Mouse (Mus musculus): ENCODE results near the gene Tmem117.

The Tmem117 gene

DNA sequence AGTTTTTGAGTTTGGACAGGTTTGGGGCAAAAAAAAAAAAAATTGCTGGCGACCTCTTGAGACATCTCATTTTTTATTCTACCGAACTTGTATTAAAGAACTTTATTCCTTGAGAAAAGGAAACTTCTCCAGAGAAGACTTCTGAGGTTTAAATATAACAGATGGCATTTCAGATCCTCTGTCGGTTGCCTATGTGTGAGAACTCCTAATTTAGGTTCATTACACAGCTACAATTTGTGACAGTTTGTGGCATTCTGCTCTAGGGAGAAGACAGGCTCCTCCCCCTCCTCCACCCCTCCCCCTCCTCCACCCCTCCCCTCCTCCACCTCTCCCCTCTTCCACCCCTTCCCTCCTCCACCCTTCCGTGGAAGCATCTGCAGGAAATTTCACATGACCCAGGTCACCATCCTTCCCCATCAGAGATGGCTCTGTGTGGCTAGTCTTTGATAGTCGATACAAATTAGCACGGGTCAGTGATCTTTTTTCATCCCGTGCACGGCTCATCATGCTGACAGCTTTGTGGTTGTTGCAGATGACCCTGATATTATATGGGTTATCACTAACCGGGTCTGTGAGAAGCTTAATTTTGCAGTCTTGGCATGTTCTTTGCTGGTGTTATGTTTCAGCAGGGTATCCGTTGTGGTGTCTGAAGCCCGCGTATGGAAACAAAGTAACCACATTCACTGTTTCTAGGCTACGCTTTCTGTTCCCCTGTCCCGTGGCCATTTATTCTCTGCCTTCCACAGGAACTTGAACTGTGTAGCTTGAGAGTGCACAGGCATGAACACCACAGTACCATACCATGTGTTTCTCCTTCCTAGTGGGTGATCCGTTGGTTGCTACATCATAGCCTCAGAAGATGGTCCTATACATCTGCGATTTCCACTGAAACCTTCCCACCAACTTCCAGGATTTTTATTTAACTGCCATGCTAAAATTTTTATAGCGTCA lies 147.4 kb downstream of the Tmem117 start:
- DNase-seq, result no peak

DNA sequence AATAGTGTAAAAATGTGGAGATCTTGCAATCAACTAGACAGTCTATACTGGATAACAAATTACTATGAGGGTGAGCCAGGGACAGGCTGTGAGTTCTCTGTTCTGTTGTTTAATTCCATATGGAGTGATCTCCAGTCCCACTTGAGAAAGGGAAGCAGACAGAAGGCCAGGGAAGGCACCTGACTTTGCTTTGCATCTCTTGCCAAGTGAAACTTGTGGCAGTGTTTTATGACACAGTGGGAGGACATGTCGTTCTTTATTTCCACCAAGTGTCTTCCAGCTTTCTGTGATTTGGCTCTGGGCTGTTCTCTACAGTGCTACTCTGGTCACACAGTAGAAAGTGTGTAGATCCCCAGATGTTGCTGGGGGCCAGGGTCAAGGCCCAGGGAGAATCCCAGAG lies 152.5 kb downstream of the Tmem117 start:
- no peak for DNase-seq

DNA sequence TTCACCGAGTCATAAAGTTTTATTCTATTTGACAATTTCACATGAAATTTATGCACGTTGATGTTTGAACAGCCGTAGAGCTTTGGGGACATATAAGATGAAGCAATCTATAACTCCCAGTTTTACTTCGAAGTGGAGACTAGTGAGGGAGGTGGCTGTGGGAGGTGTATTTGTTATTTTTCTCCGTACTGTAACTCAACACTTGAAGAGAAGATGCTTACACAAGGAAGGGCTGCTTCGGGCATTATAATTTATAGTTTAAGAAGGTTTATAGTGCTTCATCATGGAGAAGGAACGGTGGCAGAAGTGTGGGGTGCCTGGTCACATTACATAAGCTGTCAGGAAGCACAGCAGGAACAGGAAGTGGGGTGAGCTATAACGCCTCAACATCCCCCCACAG lies 164.4 kb downstream of the Tmem117 start:
- DNase-seq, result no peak

DNA sequence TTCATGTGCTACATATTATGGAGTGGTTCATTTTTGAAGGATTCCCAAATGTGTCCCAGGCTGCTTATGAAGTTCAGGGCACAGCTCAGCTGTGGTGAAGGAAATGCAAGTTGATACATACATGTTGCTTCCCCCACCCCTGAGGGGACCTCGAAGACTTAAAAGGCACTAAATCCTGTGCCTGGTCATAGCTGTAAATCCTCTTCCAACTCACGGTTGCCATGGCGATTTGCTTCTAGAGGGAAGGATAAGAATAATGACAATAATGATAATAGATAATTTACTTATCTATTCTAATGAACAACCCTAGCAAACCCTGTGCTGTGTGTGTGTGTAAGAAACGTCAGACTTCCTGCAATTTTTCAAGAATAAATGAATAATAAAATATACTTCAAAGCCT lies 166.5 kb downstream of the Tmem117 start:
- DNase-seq, result no peak

DNA sequence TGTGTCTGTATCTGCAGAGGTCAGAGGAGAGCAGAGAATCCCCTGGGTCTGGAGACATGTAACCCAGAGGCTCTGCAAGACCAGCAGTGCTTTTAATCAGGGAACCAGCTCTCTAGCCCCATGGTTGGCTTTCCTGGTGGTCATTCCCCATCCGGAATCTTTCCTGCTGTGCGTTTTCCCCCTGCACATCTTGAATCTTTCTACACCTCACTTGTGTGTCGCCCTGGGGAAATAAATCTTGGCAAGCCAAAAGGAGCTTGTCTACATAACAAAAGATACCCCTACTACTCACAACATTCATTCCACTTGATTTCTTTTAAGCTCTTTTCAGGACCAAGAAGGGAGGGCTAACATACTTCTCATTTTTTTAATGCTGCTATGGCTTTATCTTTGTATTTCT lies 169.2 kb downstream of the Tmem117 start:
- DNase-seq, result no peak

DNA sequence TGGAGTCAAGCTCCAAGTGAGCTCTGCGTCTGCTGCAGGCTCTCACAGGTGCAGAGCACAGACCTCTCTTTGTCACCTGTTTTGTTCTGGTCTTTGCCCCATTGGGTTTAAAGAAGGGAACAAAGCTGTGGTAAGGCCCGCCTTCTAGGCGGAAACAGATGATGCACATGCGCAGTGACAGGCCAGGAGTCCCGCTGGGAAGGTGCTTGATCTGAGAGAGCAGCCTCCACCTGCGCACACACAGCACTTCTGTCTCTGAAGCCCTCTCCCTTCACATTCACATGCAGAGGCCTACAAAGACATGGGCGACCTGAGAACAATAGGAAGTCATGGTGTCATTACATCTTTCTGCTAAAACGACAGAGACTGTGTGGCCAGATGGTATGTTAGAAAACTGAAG lies 172.4 kb downstream of the Tmem117 start:
- no peak for DNase-seq

DNA sequence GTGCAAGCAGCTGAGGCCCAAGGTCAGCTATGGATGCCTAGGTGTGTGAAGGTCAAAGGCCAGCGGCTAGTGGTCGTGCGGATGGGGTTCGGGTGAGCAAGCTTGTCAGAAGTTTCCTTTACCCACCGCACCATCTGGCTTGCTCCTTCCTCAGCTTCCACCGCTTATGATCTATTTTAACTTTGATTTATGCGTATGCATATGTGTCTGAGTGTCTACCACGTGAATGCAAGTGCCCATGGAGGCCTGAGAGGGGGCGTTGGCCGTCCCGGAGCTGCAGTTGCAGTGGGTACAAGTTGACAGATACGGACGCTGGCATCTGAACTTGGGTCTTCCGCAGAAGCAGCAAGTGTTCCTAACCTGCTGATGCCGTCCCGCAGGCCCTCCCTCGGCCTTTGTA lies 173.8 kb downstream of the Tmem117 start:
- DNase-seq, result no peak

DNA sequence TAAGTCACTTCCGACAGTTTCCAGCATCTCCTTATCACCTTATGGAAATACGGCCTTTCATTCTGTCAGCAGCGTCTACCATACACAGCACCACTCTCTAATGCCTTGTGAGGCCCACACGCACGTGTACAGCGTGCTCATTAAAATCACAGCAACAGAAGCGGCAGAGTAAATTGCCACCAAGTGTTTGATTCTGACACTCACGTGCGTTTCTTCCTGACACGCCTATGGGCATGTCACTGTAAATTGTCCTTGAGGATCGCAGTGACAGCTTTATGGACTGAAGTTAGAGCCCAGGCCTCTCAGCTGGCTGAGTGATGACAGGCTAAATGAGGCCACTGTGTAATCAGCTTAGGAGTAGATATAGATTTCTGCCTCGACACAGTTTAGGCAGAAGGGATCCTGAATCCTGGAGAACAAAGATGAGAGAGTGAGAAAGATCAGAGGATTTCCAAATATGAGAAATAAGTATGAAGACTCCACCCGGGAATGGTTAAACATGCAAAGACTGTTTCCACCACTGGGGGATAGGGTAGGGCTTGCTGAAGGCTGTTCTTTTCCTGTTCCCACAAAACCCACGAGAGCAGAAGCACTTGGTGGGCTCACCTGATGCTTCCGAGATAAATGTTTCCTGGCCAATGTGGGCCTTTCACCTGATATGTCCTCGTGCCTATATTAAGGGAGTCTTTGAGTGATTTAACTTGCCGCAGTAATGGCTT lies 174.8 kb downstream of the Tmem117 start:
- no peak for DNase-seq

DNA sequence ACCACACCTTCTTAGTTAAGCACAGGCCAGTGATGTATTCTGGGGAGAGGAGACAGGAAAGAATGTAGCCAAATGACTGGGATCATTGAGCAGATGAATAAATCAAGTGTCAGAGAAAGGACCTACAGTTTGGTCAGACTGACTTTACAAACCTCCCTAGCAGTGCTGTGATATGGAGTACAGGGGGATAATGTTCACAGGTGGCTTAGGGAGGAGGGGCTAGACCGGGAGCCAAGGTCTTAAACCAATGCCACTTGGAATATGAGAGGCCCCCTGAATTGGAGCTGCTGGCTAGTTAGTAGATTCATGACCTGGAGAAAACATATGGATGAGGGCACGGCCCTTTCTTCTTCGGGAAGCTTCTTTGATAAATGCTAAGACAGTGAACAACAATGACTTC lies 177.0 kb downstream of the Tmem117 start:
- DNase-seq, result no peak

DNA sequence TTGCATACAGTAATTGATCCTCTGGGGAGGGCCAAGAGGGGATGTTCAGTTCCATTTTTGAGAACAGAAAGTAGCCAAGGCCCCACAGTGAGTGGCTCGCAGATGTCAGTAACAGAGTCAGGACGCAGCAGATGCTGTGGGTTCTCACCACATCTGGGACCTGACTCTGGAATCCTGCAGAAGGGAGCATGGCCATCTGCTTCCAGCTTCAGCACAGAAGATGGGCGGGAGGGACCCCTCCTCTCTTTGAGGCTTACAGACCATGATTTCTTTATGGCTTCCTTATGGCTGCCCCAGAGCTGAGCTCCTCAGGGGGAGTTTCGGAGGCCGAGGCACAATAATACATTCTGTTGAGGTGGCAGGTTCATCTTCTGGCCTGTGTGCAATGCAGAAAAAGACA lies 182.5 kb downstream of the Tmem117 start:
- DNase-seq, result no peak

DNA sequence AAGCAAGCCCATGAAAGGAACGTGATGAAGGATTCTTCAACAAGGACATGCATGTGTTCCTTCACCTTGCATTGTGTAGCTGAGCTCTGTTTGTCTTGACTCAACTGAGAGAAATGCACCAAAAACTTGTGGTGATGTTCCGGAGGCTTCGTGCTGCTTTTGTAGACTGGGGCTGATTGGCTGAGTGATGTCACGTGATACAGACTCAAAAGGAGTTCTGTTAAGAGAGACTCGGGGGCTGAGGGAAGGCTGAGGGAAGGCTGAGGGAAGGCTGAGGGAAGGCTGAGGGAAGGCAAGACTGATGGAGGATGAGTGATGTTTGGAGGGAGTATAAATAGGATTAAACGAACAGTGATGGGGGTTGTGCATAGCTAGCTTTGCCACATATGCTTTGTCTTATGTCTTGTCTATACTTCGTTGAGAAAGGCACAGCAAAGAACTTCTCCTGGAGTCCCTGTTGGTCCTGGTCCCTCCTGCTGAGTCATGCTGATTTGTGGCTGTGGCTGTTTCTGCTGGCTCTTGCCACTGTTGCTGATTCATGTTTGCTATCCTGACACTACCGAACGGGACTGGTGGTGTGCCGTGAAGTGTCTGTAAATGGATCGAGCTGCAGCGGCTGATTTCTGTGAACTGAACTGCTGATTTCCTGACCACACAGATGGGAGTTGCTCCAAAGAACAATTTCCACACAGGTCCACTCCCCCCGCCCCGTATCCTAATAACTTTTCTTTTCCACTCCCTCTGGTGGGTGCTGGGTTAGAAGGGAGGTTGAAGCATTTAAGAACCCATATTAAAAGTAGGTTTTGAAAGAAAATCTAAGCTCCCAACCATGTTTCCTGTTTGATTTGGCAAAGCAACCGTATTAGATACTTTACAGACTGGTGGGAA lies 185.4 kb downstream of the Tmem117 start:
- DNase-seq, result peak; percentile 18

DNA sequence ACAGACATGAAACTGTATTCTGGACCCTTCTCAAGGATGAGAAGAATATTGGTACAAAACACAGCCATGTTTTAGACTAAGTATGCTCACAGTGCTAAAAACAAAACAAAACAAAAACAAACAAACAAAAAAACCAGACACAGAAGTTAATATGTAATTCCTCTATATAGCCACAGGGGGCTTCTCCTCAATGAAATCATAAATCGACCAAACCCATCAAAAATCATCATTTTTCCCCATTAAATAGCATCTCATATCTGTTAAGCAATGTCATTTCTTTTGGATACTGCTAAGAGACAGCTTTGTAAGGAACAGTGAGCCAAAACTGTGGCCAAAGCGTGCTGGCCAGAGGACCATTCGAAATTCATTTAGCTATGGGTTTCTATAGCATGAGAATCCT lies 206.6 kb downstream of the Tmem117 start:
- DNase-seq, result no peak

DNA sequence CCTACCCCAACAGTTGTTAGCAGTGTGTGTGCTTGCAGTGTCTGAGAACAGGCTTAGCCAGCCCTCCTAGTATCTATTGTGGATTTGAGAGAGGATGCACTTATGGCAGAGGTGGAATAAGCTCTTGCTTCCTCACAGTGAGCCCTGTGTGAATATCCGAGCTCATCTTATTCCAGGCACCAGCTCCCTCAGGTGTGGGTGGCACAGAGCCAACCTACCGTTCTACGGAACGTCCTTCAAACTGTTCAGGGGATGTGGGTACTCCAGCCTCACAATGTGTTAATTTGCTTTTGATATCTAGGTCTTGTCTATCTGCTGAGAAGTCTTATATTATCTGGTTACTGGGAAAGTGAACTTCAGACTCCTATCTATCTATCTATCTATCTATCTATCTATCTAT lies 209.6 kb downstream of the Tmem117 start:
- no peak for DNase-seq

DNA sequence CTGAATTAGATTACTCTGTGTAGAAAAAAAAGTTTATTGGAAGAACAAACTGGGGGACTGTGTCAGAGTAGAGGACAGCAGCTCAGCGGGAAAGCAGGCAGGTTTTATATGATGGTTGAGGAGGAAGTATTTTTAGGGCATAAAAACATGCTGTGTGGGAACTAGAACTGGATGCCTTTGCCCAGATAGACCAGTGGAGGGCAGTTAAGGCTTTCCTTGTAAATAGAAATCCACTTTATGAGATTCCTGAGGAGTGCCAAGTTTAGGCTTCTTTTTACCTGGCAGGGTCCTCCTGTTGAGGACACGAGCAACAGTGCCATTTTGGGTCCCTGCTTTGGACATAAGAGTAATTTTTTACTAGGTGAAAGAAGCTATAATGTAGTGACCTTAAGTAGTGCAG lies 218.5 kb downstream of the Tmem117 start:
- no peak for DNase-seq

DNA sequence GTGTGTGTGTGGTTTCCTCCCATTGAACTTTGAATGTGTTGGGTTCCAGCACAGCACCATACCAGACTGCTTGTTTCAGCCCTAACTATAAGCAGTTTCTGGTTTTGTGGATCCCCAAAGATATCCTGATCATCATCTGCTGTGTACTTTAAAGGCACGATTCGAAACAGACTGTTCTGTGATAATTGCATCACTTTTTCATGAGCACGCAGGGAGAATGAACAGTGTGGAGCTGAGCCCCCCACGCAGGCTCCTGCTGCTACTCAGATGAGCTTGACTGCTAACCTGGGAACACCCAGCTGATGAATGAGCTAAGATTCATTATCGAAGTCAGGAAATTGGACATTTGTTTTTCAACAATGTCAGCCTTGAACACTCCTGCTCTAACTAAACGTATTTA lies 230.6 kb downstream of the Tmem117 start:
- no peak for DNase-seq

DNA sequence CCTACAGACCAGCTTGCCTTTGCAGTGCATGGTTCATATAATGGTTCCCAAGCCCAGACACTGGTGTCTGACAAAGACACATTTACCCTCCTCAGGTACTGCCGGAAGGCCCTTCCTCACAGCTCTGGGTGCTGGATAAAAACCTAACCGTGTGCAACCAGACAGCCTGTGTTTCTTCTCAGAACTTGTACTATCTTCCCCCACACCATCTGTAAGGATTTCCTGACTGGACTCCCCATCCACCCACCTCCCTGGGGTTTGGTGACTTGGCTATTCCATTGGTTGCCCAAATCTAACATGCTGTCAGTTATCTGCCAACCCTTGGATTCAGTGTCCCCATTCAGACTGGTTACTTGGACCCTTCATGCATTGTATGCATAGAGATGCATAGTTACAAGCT lies 232.1 kb downstream of the Tmem117 start:
- no peak for DNase-seq

DNA sequence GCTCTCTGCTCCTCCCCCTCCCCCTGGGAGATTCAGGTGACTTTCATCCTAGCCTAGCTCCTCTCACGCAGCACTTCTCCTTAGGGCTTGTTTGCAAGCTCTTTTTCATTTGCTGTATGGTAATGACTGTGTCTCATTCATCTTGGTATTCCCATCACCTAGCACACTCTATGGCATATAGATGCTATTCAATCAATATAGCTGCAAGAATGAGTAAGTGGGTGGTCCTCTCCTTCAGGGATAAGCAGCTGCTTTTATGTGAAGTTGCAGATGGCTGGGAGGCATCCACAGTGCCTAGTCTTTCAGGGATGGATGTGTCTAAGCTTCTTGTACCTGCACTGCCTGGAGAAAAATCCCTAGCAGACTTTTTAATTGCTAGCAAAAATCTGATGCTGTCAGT lies 235.1 kb downstream of the Tmem117 start:
- DNase-seq, result no peak

DNA sequence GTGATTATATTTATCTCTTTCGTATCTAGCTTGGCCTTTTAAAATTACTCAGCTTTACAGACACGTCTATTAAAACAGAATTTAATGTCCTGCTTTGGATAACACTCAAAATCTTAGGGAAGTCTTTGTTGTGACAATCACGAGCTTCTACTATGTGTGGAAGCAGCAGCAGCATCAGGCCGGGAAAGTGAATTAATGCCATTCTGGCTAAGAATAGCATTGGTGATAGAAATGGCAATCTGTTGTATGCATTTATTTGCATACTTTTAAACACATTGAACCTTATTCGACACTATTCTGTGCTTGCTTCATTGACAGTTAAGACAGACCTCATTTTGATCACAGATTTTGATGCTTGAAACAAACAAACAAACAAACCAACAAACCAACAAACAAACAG lies 239.3 kb downstream of the Tmem117 start:
- DNase-seq, result no peak

DNA sequence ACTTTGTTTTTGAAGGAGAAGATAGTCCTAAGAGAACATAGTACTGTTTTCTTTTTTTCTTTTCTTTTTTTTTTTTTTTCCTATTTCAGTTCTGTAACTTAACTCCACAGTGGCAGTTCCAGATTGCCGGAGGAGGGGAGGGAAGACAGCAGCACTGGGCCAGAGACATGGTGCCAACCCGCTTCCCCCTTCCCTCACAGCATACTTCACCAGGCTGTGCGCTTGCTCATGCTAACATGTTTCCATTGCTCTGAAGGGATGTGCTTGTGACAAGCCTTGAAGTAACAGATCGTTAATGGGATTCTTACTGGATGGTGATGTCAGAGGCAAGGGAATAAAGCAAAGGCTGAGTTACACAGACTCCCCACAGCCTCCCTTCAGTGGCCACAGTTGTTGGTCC lies 256.0 kb downstream of the Tmem117 start:
- no peak for DNase-seq

DNA sequence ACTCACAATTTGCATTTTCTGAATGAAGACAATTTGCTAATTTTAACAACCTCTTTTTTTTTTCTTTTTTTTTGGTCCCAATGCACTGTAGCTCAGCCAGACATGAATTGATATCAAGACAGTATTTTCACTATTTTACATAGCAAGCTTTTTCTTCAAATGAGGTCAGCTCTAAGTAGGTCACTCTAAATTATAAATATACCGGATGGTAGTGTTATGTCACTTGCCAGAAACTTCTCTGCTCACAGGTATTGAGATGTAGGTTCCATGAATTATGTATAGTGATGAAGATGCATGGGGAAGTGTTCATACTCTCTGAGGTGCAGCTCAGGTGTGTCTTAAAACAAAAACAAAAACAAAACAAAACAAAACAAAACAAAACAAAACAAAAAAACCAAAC lies 264.2 kb downstream of the Tmem117 start:
- DNase-seq, result no peak

DNA sequence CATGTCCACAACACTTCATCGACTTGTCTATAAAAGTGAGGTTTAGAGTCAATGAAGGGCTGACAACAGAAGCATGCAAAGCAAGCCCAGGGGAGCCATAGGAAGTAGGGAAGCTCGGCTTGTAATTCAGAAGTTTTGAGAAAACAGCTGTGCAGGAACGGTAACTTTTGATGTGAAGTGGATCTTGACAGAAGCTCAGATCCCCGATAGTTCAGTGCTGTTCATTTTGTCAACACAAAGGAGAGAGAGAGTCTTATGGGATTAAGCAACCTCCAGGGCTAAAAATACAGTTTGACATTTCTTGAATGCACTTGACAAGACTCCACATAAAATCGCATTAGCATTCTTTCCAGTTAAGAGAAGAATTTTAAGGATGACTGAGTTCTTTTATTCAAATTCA lies 265.1 kb downstream of the Tmem117 start:
- no peak for DNase-seq

DNA sequence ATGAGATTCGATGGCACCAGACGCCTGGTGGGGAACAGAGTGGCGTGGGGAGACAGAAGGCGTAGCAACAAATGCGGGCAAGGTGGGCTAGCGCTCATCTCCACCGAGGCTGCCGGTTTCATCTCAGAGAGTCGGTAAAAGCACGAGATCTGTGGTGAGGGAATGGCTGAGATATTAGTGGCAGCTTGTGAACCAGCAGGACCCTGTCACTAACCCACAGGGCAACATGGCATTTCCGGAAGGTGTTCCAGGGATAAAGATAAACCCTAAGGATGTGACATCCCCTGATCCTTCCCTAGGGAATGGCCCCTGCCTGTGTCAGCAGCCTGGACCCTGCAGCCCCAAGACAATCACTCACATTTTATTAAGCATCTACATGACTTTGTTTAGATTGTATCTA lies 266.6 kb downstream of the Tmem117 start:
- no peak for DNase-seq

DNA sequence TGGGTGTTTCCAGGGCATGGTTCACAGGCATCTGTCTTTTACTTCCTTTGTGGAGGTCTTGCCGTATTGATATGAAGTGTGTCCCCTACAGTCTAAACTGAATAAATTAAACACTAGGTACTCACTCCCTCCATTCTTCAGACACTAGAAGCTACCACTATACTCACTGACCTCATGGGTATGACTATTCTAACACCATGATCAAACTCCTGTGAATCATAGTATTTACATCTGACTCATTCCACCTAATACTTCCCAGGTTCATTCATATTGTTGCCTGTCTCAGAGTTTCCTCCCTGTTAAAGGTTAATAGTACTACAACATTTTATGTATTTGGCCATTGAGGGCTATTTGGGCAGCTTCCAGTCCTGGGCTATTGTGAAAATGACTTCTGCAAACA lies 274.2 kb downstream of the Tmem117 start:
- DNase-seq, result no peak

Measured in lung, postnatal 10 days (tissue).